Mouse (Mus musculus) limb, embryonic 14.5 days (tissue): ENCODE measurements around the gene Rfx8. TPM values are rescaled to one million over a fixed set of nuclear protein-coding genes. Genes with fewer than 3 reads are reported as not detected.

Experiments used
- ATAC-seq: fragments of 200-750 bp; cut with Nextera tagmentation; 2 replicates; pipeline ENCODE4 v1.8.0; 2017; ENCODE audit warnings: low read depth, moderate number of reproducible peaks, moderate TSS enrichment; ENCODE audit not compliant: low FRiP score
- DNase-seq: peaks from one replicate; pipeline ENCODE4 v3.0.0-alpha.2; 2015; ENCODE audit warnings: low spot score
- H3K27ac ChIP-seq: fragments of 300-500 bp; sonication (generic); replicated peaks from 2 replicates; pipeline ENCODE4 v1.5.1; 2014; ENCODE audit warnings: low read depth, mild to moderate bottlenecking, low read length, moderate library complexity, mixed read lengths
- H3K27me3 ChIP-seq: fragments of 300-500 bp; sonication (generic); 2 replicates; pipeline ENCODE4 v1.6.1; 2014; ENCODE audit warnings: low read length, mixed read lengths; ENCODE audit not compliant: control insufficient read depth, insufficient read depth
- H3K36me3 ChIP-seq: fragments of 300-500 bp; sonication (generic); 2 replicates; pipeline ENCODE4 v1.6.1; 2014; ENCODE audit warnings: mild to moderate bottlenecking, low read length, moderate library complexity, mixed read lengths; ENCODE audit not compliant: control insufficient read depth, insufficient read depth
- H3K4me1 ChIP-seq: fragments of 300-500 bp; sonication (generic); 2 replicates; pipeline ENCODE4 v1.6.1; 2014; ENCODE audit warnings: antibody characterized with exemption, low read length, mixed read lengths; ENCODE audit not compliant: control insufficient read depth, insufficient read depth
- H3K4me2 ChIP-seq: fragments of 300-500 bp; sonication (generic); replicated peaks from 2 replicates; pipeline ENCODE4 v1.6.1; 2014; ENCODE audit warnings: low read depth, mild to moderate bottlenecking, low read length, moderate library complexity; ENCODE audit not compliant: severe bottlenecking
- H3K4me3 ChIP-seq: fragments of 300-500 bp; sonication (generic); replicated peaks from 2 replicates; pipeline ENCODE4 v1.5.1; 2014; ENCODE audit warnings: low read length
- H3K9ac ChIP-seq: fragments of 300-500 bp; sonication (generic); 2 replicates; pipeline ENCODE4 v1.6.1; 2014; ENCODE audit warnings: mild to moderate bottlenecking, low read depth, low read length, moderate library complexity; ENCODE audit not compliant: severe bottlenecking
- H3K9me3 ChIP-seq: fragments of 300-500 bp; sonication (generic); 2 replicates; pipeline ENCODE4 v1.6.1; 2016; ENCODE audit warnings: low read length; ENCODE audit not compliant: control insufficient read depth
- POLR2A ChIP-seq: fragments of 200-500 bp; IDR thresholded peaks from 2 replicates; pipeline ENCODE4 v1.8.0; 2012; ENCODE audit warnings: inconsistent platforms, mild to moderate bottlenecking, moderate library complexity, borderline replicate concordance; ENCODE audit not compliant: insufficient read depth, insufficient read length; ENCODE audit errors: extremely low read depth
- WGBS: fragments of 180-500 bp; shearing (Covaris S2); extraction: QIAGEN DNeasy Blood & Tissue Kit; methylation state at CpG from one replicate; pipeline ENCODE4 v1.1.7; 2014; 5-methylcytosine and 5-hydroxymethylcytosine counted together
- polyA plus RNA-seq, 2 experiments: library from polyadenylated mRNA; depleted of rRNA in 1 of 2; stranded (reverse) in 1 of 2; unstranded in 1 of 2; fragments of >200 nt; fragmentation: Nextera tagmentation in 1 of 2; extraction: Ambion mirVana in 1 of 2; gene quantifications; 2 replicates each; pipeline versions ENCODE4 v1.2.1 to v1.2.3; 2012 to 2014

Rfx8 gene
- polyA plus RNA-seq, 2 experiments: 0.59 to 1.2 TPM

GRCm38 (mm10) chr1:39650435-39651240 is 70.2 kb downstream of the Rfx8 start:
- DNase-seq (peak; percentile 66), ATAC-seq (peak; percentile 73)
- no peak for TF ChIP-seq POLR2A
- H3K4me2 ChIP-seq: peak overlapping the region; percentile 99
- H3K36me3 ChIP-seq: no peaks in the 10 kb centered on the region
- H3K4me1 ChIP-seq: peaks cover 15% of the 10 kb centered on the region; the same call in 1 of the 2 replicates
- H3K9ac ChIP-seq: peak overlapping the region; percentile 49
- no peak overlapping the region for H3K27ac ChIP-seq
- no peaks in the 10 kb centered on the region for H3K9me3 ChIP-seq
- H3K4me3 ChIP-seq: peak overlapping the region; percentile 55
- H3K27me3 ChIP-seq: peaks cover 38% of the 10 kb centered on the region
- WGBS: 1% methylated on average over 62 of the region's 73 CpGs

- H3K27ac ChIP-seq: no peak overlapping the region
- DNase-seq (no peak), ATAC-seq (no peak)
- H3K27me3 ChIP-seq: peaks cover 38% of the 10 kb centered on the region
- H3K36me3 ChIP-seq: no peaks in the 10 kb centered on the region
- peaks cover 15% of the 10 kb centered on the region; the same call in 1 of the 2 replicates for H3K4me1 ChIP-seq
- H3K9me3 ChIP-seq: no peaks in the 10 kb centered on the region
- H3K4me2 ChIP-seq: peak overlapping the region; percentile 99
- H3K9ac ChIP-seq: peak overlapping the region; percentile 49; the same call in 1 of the 2 replicates
- peak overlapping the region; percentile 55 for H3K4me3 ChIP-seq
- WGBS: 16% methylated on average over 17 of the region's 17 CpGs
- no peak for TF ChIP-seq POLR2A
Observed at GRCm38 (mm10) chr1:39649691-39650434, 70.9 kb downstream of the Rfx8 start.

GRCm38 (mm10) chr1:39648584-39648983 is 72.2 kb downstream of the Rfx8 start:
- no peak overlapping the region for H3K9ac ChIP-seq
- no peak for ATAC-seq
- DNase-seq: no peak
- no peaks in the 10 kb centered on the region for H3K36me3 ChIP-seq
- H3K4me3 ChIP-seq: no peak overlapping the region
- WGBS: 82% methylated on average over 7 of the region's 7 CpGs
- no peak overlapping the region for H3K27ac ChIP-seq
- no peaks in the 10 kb centered on the region for H3K9me3 ChIP-seq
- peaks cover 15% of the 10 kb centered on the region; the same call in 1 of the 2 replicates for H3K4me1 ChIP-seq
- no peak for TF ChIP-seq POLR2A
- H3K27me3 ChIP-seq: peaks cover 38% of the 10 kb centered on the region
- H3K4me2 ChIP-seq: no peak overlapping the region

GRCm38 (mm10) chr1:39645905-39646759 is 74.7 kb downstream of the Rfx8 start:
- Histone ChIP-seq H3K9ac (no peak overlapping the region), H3K9me3 (no peaks in the 10 kb centered on the region), H3K27me3 (peaks cover 25% of the 10 kb centered on the region), H3K4me2 (no peak overlapping the region), H3K4me3 (no peak overlapping the region), H3K4me1 (peaks cover 15% of the 10 kb centered on the region; the same call in 1 of the 2 replicates), H3K36me3 (no peaks in the 10 kb centered on the region), H3K27ac (no peak overlapping the region; the same call in 1 of the 2 replicates)
- ATAC-seq (no peak), DNase-seq (peak; percentile 39)
- no peak for TF ChIP-seq POLR2A
- 43% methylated on average over 8 of the region's 8 CpGs for WGBS
